Mouse (Mus musculus) MEL-GATA-1-ER (cell line): Measurements from ENCODE around the gene Ptprg.

ENCODE experiments used
- DNase-seq: peaks from one replicate; pipeline ENCODE4 v3.0.0-alpha.2; 2012; ENCODE audit warnings: low read depth; ENCODE audit errors: extremely low read depth

Ptprg gene

GRCm38 (mm10) chr14:12127951-12128350, 574.6 kb downstream of the Ptprg start:
- no peak for DNase-seq

DNA sequence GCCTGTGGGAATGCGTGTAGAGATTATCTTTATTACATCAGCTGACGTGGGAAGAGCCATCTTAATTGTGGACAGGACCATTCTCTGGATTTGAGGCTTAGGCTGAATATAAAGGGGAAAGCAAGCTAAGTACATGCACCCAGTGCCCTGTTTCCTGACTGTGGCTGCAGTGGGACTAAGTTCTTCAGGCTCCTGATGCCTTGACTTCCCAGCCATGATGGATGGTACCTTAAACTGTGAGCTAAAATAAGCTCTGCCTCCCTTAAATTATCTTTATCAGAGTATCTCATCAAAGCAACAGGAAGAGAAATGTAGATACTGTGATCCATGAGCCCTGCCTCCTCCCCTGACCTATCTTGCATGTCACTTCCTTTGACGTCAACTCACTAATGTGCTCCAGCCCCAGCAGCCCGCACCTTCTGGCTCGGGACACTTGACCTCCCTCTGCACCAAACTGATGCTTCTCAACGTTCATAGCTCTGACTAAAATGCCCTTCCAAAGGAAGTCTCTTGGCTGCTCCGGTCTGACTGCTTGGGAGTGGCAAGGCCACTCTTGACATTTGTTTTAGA, 578.8 kb downstream of the Ptprg start:
- no peak for DNase-seq

DNA sequence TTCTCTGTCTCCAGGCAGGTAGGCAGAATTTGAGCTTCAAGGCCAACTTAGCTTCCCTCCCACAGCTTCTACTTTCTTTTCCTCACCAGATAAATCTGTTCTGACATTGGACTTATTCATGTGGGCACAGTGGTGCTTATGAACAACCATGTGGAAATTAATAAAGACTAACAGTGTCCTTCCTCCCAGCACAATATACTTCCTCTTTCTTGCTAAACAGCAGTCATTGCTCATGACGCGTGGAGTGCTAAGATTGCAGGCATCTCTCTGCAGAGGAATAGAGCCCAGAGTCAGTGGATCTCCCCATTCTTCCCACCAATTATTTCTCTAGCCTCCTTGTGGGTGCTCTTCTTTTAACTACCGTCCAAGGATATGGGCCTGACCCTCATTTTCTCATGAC, 579.8 kb downstream of the Ptprg start:
- DNase-seq = no peak

- no peak for DNase-seq
These were observed 581.2 kb downstream of the Ptprg start for GRCm38 (mm10) chr14:12134504-12134903.

DNA sequence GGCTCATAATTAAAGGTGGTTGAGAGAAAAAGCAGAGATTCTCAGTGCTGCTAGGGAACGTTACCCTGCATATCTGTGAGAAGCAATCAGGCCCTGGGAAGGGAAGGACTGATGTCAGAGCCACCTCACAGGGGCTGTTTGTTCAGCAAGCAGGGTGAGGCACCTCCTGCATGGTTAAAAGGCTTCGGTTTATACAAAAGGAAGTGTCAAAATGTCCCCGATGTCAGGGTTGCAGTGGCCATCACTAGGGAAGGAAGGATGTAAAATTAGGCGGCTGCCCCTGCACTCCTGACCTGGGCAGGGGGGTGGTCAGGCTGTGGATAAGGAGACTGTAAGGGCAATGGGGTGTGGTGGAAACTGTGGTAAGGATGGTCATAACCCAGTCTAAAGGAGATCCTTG, 583.2 kb downstream of the Ptprg start:
- DNase-seq = no peak

- no peak for DNase-seq
These were observed 586.5 kb downstream of the Ptprg start for GRCm38 (mm10) chr14:12139643-12140481.

DNA sequence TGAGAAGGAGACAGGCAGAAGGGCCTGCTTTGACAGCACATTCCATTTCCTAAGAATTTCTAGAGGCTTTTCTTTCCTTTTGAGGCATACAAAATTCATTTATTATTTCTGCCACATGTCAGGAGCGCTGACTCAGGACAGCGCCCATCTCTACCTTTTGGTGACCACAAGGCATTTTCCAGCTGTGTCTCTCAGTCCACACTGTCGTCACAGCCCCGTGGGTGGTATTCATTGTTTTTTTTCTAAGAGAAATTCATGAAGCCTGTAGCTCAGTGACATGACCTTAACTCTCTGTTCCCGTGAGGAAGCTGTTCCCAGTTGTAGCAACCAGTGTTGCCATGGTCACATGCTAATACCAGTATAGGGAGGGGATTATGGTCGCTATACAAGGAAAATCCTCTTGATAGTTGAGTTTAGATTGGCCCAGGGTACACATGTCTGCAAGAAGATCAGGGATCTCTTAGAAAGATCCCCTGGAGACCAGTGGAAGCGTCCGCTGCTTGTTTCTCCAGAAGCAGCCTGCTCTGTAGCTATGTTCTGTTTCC, 590.7 kb downstream of the Ptprg start:
- no peak for DNase-seq

DNA sequence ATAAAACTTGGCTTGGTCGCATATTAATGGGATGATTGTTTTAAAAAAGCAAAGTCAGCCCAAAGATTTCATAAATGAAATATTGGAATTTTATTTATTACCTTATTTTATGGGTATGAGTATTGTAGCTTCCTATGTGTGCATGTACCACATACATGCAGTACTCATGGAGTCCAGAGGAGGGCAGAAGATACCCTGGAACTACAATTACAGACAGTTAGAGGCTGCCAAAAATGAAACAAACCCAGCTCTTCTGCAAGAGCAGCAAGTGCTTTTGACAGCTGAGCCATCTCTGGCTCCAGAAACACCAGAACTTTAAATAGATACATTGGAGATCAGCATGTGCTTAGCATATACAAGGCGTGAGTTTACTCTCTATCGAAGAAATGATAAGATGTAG, 592.6 kb downstream of the Ptprg start:
- DNase-seq = no peak

DNA sequence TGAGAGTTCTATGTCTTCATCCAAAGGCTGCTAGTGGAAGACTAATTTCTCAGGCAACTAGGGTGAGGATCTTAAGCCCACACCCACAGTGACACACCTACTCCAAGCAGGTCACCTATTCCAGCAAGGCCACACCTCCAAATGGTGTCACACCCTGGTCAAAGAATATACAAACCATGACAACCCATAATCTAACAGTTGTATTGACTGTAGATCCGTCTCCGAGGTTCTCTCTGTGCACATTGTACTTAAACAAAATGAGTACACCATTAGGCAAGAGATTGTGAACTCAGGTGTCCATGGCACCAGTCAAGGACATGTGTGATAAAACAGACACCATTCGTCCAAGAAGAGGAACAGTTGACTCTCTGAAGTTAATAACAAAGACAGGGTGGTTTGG, 596.2 kb downstream of the Ptprg start:
- no peak for DNase-seq

GRCm38 (mm10) chr14:12151927-12152326, 598.6 kb downstream of the Ptprg start:
- DNase-seq = no peak

GRCm38 (mm10) chr14:12152748-12153147, 599.4 kb downstream of the Ptprg start:
- no peak for DNase-seq

- DNase-seq = no peak
These were observed 600.3 kb downstream of the Ptprg start for GRCm38 (mm10) chr14:12153599-12153998.

- DNase-seq = no peak
These were observed 608.5 kb downstream of the Ptprg start for GRCm38 (mm10) chr14:12161738-12162310.

DNA sequence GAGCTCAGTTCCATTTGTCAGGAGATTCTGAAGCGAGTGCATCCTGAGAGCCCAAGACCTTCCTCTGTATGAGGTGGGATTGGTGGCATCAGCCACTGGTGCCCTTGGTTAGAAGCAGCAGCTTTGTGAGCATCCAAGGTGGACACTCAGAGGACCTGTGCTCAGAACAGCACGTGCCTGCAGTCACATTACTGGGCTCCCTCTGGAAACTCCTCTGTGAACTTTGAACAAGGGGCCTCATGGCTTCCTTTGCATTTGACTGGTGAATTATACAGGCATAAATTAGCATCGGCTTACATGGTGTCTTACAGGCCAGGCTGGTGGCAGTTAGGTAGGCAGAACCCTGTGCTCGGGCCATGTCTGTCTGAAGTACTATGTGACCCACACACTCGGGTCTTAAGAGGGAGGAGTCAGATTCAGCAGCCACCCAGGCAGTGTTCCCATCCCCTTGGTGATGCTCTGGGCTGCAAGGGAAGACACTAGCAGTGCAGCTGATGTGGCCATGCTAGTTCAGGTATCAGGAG, 609.1 kb downstream of the Ptprg start:
- DNase-seq = no peak

- DNase-seq = no peak
These were observed 609.9 kb downstream of the Ptprg start for GRCm38 (mm10) chr14:12163196-12163595.

- DNase-seq = no peak
These were observed 613.9 kb downstream of the Ptprg start for GRCm38 (mm10) chr14:12167215-12167614.

DNA sequence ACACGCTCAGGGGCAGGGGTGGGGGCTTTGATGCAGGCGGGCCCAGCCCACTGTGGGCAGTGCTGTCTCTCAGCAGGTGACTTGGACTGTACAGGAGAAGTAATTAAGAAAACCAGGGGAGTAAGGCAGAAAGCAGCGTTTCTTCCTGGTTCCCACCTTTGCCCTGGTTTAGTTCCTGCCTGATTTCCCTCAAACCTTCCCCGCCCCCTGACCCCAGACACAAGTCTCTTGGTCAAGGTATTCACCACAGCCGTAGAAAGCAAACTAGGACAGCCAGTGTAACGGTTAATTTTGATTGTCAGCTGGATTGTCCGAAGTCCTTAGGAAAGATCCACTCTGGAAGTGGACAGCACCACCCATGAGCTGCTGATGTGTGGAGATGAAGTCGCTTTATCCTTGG, 614.3 kb downstream of the Ptprg start:
- DNase-seq = no peak

DNA sequence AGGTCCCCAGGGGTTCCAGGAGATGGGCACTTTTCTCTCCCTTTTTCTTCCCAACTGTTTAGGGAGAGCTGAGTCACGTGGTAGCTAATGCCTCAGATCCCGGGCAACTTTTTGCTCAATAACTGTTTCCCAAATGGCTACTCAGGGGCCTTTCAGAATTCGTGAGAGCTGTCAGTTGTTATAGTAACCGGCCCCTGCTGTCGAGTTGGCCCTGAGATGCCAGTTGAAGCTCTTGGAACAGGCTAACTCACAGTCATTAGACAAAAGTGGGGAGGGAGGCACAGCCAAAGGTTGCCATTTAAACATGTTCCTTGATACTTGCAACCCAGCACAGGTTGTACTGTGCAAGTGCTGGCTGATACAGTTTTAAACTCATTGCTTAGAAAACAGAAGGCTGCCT, 624.1 kb downstream of the Ptprg start:
- DNase-seq = no peak

- DNase-seq = no peak
These were observed 625.3 kb downstream of the Ptprg start for GRCm38 (mm10) chr14:12178645-12179044.

DNA sequence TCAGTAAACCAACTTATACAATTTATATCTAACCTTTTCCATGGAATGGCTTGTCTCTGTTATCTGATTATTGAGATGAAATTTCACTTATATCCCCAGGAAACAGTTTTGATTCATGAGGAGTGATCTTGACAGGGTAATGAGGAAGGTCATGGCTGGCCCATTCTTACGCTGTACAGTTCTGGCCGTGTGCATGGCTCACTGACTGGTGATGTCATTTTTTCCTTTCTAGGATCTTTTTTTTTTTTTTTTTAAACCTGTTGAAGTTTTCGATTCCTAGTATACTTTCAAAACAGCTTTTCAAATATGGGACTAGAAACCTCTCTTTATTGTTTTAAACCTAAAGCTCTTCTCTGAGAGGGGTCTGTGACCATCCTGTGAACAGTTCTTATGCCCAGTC, 626.8 kb downstream of the Ptprg start:
- DNase-seq = no peak

DNA sequence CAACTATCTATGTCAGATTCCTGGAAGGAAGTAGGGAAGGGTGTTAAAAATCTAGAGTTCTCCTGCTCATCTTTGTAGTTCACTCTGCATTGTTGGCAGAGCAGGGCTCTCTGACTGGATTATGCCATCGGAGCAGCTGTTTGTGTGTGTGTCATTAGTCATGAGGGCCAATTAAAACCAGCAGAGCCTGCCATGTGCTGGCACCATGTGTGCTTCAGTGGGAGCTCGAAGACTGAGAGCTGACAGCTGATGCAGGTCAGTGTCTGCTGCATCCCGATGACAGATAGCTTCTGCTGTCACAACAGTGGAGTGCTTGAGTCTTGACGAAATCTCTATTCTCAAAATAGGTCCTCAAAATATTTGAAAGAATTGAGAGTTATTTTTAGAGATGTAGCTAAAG, 631.7 kb downstream of the Ptprg start:
- DNase-seq = no peak

DNA sequence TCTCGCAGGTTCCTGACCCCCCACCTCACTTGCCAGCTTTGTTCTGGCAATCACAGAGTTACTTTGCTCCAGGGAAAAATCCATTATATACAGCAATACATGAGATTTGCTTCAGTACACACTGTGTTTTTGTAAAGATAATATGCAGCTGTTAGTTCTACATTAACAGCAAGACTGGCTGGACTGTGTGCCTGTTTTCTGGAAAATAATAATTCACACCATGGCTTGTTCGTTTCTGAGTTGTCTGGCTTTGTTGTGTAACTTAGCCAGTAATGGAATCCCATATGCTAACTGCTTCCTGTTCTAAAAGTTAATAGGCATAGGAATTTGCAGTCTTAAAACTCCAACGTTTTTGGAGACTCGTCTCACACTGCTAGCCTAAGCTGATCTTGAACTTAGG, 635.0 kb downstream of the Ptprg start:
- DNase-seq = no peak
